Mouse (Mus musculus): Measurements from ENCODE around the gene Ccdc66.

Gene Ccdc66

DNA sequence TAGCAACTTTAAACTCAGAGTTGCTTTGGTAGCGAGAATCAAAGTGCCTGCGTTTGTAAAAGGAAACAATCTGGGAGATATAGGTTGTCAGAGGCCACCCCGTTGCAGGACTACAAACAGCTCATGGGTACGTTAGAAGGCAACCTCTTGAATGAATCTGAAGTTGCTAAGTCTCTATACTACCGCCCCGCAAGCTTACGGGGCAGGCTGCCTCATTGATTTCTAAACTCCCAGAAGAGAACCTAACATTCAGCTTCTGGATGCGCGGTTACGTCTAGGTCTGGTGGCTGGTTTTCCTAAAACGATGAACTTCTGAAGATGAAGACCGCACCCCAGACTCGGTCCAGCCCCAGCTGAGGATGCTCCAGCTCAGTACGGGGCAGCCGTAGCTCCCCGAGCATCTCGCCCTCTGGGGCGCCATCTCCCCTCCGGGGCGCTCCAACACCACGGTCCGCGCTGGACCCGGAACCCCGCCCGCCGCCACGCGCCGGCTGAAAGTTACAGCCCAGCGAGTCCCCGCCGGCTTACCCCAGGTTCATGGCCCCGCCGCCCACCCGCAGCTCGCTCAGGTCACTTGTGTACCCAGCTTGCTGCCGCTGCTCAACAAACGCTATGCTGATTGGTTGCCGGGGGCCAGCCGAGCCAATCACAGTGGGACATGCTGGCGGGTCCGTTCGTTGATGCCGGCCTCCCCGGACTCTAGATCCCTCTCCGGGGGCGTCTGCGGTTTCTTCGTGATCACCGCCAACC is at the start of gene Ccdc66:
TSS of gene Ccdc66 (minus strand) at position 567 of the 750 bp plus-strand sequence.
- DNase-seq, result peak; percentile 99

DNA sequence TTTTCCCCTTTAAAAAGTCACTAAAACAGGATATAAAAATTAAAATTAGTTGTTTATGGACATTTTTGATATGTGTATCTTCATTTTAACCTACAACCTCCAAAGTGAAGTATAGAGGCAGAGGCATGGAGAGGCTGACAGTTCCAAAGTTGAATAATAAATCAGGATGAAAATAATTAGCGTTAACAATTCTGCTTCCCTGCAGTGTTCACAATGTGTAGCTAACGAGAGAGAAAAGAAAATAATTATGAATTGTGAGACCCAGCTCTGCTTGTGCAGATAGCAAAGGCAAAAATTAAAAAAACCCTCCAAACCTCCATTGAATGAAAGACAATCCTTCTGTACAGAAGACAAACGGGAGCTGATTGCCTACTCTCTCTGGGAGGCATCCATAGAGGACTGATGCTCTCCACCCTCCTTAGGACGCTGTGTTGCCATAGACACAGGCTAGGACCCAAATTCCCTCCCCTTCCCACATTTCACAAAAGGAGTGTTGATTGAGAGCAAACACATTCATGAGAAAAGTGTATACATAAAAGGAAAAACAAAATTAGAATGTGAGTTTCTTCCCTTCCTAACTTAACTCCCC is 35.7 kb upstream of the Ccdc66 start:
- DNase-seq, result no peak

DNA sequence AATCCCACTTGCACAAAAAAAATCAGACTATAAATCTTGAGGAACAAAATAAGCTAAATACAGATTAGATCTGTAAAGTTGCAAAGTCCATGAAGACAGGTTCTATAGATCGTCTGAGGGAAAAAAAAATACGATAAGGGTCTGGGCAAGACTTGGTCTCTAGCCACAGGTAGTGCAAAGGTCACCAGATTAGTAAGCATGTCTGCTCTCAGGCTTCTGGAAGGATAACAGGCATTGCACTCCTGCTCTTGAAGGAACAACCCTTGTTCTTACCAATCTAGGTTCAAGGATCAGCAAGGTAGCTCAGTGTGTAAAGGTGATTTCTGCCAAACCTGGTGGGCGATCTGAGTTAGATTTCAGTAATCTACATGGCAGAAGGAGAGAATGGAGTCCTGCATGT is 28.2 kb upstream of the Ccdc66 start:
- DNase-seq, result no peak

DNA sequence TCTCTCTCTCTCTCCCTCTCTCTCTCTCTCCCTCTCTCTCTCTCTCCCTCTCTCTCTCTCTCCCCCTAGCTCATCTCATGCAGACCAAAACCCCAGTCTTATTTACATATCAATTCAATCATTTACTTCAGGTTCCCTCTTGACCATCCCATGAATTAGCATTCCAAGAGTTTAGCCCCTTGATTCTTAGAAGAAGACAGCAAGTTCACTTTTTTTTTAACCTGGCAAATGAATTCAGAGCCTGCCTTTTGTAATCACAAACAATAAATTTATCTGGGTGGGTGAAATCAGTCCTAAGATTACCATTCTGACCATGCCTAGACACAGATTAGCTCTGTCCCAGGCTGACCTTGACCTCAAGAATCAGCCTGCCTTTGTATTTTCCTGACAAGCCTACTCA is 16.3 kb upstream of the Ccdc66 start:
- DNase-seq, result no peak

DNA sequence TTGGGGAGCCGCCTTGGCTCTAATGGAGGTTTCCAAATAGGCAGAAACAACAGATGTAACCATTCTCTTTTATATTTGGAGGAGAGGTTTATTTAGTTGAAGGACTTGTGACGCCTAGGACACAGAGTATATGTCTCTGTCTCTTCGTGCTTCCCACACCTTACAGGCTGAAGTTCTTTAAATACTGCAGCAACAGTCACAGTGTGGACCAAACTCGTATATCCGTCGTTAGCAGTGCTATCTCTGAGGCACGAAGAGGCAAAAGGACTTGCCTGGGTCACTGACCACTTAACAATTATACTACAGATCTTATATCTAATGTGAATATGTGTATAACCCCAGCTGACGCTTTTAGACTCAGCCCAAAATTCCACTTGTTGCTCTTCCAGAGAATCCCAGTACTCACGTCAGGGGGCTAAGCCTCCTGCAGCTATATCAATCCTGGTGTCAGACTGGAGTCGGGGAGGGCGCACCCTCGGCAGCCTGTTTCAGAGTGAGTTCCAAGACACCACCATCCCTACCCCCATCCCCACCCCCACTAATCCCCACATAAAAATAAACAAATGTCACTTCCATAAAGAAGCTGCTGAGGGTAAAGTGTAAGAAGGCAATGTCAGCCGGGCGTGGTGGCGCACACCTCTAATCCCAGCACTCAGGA is 513 bp upstream of the Ccdc66 start:
- DNase-seq, result peak in 1 of 2 experiments; percentile 29

DNA sequence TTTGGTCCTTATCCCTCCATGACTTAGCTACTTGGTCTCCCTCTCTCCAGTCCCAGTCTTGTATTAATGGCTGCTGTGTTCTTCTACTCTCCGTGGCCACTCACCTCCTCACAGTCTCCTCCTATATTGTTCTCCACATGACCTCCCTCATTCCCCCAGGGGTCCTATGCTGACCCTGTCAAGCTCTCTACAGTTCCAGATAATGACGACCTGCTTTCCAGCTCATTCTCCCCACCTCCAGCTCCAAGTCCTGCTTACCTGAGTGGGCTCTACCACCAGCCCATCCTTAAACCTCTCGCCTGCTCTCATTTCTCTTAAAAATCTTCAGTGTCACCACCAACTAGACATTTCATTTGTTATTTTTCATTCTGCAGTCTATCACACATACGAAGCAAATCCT is 7.2 kb downstream of the Ccdc66 start:
- DNase-seq, result no peak

DNA sequence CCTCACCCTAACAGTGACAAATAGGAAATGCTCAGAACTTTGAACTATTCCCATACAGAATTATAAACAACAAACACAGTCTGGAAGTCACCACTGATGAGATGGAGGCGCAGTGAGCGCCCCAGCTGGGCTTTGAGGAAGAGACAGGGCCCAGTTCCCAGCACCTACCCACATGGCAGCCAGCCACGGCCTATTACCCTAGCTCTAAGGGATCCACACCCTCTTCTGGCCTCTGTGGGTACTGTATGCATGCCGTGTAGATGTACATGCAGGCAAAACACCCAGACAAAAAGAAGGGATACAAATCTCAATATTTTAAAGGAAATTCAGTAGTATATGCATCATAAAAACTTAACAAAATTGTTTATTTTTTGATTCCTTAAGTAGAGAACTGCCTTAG is 14.7 kb downstream of the Ccdc66 start:
- peak; percentile 21 to 34 for DNase-seq

DNA sequence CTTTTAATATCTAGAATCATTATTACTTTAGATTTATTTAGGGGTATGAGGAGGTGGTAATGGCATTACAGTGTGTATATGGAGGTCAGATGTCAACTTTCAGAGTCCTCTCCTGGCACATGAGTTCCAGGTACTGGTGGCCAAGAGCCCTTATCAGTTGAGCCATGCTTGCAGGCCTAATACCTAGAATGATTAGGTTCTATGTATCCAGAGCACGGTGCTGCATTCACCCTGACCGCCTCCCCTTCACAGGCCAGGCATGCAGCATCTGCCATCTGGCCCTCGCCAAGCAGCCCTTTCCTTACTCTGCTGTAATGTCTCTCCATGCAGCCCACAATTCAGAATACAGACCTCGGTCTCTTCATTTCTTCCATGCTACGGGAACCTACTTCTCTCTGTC is 16.9 kb downstream of the Ccdc66 start:
- DNase-seq, result no peak

DNA sequence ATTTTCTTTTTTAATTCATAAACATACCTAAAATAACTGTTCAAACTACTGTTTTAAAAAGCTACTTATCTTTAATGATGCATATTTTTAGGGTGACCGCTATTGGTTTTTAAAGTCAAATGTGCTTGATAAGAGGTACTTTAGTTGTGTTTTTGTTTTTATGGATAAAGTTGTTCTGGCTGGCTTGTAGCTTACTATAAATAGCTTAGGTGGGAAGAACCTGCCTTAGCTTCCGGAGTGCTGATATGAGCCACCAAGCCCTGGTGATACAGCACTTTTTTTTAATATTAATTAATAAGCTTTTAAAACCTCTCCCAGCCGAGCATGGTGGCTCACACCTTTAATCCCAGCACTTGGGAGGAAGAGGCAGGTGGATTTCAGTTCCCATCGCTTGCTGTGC is 61.3 kb downstream of the Ccdc66 start:
- no peak for DNase-seq

DNA sequence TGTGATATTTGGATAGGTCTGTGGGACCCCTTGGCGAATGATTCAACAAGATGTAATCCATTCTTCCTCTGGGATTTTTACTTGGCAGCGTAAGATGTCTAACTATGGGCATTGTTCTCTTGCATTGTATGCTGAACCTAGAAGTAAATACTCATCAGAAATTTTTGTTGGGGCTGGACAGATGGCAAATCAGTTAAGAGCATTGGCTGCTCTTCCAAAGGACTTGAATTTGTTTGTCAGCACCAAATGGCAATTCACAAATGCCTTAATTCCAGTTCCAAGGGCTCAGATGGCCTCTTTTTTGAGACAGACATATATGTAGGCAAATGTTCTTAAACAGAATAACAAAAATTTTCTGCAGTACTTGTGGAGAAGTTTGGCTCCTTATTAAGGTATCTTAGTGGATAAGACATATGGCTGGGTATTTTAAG is 63.4 kb downstream of the Ccdc66 start:
- DNase-seq, result no peak

DNA sequence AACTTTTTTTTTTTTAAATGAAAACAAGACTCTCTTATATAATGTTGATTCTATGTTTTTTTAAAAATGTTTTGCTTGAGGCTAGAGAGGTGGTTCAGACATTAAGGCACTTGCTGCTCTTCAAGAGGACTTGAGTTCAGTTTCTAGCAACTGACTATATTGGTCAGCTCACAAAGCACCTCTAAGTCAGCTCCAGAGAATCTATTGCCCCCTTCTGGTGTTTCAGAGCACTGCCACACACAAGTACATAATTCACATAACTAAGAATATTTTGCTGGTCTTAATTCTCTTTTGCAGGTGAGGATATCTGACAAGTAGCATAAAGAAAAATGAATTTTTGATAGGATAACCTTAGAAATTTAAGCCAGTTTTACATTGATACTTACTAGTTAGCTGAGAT is 67.3 kb downstream of the Ccdc66 start:
- DNase-seq, result peak; percentile 24 to 28

DNA sequence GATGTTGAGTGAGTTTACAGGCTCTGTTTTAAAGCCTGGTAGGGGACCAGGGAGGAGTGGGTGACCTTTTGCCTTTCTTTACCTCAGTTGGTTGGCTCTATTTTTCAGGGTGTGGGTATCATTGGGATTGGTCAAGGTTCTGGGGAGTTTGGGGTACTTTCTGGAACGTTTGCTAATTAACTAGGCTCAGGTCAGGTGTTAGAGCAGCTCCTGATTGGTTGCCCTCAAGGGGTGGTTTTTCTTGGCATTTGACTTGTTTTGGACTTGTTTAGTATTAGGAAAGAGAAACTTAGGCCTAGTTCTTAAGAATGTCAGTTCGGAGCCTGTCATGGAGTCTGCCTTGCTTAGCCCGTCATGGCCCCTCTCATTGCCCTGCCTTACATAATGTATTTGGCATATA is 71.4 kb downstream of the Ccdc66 start:
- no peak for DNase-seq

DNA sequence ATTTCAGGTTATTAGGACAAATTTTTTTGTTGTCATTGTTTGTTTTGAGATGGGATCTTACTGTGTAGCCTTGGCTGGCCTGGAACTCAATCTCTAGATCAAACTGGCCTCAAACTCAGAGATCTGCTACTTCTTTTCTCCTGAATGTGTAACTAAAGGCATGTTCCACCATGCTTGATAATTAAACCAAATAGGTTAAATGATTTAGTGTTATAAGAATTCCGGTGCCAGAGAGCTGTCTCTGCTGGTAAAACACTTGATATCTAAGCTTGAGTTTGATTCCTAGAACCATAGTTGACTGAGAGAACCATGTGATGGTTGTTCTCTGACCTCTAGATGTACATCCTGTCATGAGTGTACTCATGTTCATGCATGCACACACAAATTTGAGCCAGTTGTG is 72.1 kb downstream of the Ccdc66 start:
- DNase-seq, result no peak

DNA sequence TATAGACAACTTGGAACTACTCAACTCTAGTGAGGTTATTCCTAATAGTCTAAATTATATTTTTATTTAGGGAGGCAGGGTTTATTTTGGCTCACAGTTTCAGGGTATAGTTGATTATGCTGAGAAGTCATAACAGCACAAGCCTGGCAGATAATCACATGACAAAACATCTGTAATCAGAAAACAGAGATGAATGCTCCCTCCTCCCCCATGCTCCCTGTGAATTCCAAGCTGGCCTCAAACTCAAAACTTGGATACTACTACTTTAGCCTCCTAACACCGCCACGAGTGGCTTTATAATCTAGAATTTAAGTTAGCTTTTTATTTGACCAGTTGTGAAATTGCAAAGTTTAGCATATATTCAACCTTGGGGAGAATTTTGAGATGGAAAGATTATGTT is 76.2 kb downstream of the Ccdc66 start:
- no peak for DNase-seq
